Mouse (Mus musculus): ENCODE results near the gene Depdc1b.

GRCm38 (mm10) chr13:108322466-108322865 is 6.3 kb downstream of the Depdc1b start:
- TF ChIP-seq CTCF (IDR thresholded peaks at IDR 0.05; ENCODE audit: control insufficient read depth, insufficient read depth, insufficient read length), result no peak
- TF ChIP-seq MAX (IDR thresholded peaks at IDR 0.05), result no peak
- no peak for TF ChIP-seq FOSL1 (IDR thresholded peaks at IDR 0.05; ENCODE audit: insufficient read depth, low read length, poor library complexity, severe bottlenecking)
- TF ChIP-seq CEBPB (IDR thresholded peaks at IDR 0.05; ENCODE audit: low read depth), result no peak
- TF ChIP-seq MYOD1 (IDR thresholded peaks at IDR 0.05; ENCODE audit: control insufficient read depth, insufficient read length, low read depth), result no peak
- no peak for TF ChIP-seq USF1 (IDR thresholded peaks at IDR 0.05; ENCODE audit: low read depth)
